Mouse (Mus musculus) lung, adult 2 months (tissue): ENCODE measurements around the gene Thbs1.

Experiments used
- CTCF ChIP-seq: fragments of 200-500 bp; IDR thresholded peaks from 2 replicates; pipeline ENCODE4 v1.5.1; 2011; ENCODE audit warnings: mild to moderate bottlenecking, low read length, control low read depth; ENCODE audit not compliant: insufficient read depth
- POLR2A ChIP-seq: fragments of 200-500 bp; IDR thresholded peaks from 2 replicates; pipeline ENCODE4 v1.6.1; 2011; ENCODE audit warnings: low read depth, mild to moderate bottlenecking, control low read depth, low read length, borderline replicate concordance; ENCODE audit errors: extremely low read depth

DNA sequence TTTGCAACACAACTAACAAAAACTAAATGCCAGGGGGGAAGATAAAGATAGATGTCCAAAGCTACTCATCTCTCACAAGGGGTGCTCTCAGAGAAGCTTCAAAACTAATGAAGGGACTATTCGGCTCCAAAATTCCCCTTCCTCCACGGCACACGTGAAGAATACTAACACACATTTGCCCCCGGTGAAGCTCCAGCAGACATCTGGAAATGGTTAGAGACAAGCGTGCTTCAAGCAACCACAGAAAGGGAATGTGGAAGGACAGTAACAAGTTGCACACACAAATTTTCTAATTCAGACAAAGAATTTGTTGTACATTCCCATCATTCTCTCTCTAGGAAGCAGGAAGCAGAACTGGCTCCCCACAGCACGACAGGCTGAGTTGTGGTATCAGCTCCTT is 47.5 kb downstream of the Thbs1 start:
- TF ChIP-seq POLR2A (no peak), CTCF (no peak)
